Comparison of ENCODE assay signal across 24 mouse cellular contexts in genomic region chr4:63815668-63816067, GRCm38 (mm10). TPM values are rescaled to one million over a fixed set of nuclear protein-coding genes. Genes with fewer than 3 reads are reported as not detected.
A peak's percentile ranks its signal among the peaks of the same experiment; 100 is the strongest.
DNase-seq lines count a peak whose midpoint lies in the region; ATAC-seq and TF ChIP-seq lines count a peak whose summit lies in the region.
"Had no signal": no experiment of that assay in that cellular context is flagged by ENCODE, and none has a peak within 500 bp of the region (broad histone marks: within the 10 kb centered on the region; RNA-seq: fewer than 3 reads in every experiment).

No protein-coding gene starts in this region.

- H3K36me3 ChIP-seq in liver, adult 2 months (ENCODE audit: control insufficient read depth, insufficient read depth, low read length) = no peaks in the 10 kb centered on the region
- H3K36me3 ChIP-seq in liver, embryonic 11.5 days (ENCODE audit: control insufficient read depth, insufficient read depth, low read length) = no peaks in the 10 kb centered on the region
- no peaks in the 10 kb centered on the region for H3K36me3 ChIP-seq in CH12.LX (replicated peaks in 1 of 2; ENCODE audit: control insufficient read depth in 1 of 2, insufficient read depth in 1 of 2, low read length in 1 of 2)
- H3K36me3 ChIP-seq in heart, embryonic 12.5 days = no peaks in the 10 kb centered on the region
- no peaks in the 10 kb centered on the region for H3K36me3 ChIP-seq in hindbrain, embryonic 14.5 days (replicated peaks; ENCODE audit: control insufficient read depth, insufficient read depth)
- H3K36me3 ChIP-seq: embryonic facial prominence, embryonic 15.5 days; forebrain, embryonic 10.5 days; forebrain, embryonic 15.5 days; hindbrain, embryonic 13.5 days had no signal

- ATAC-seq in liver, embryonic 11.5 days (replicated peaks; ENCODE audit: low FRiP score) = no peak
- ATAC-seq in hematopoietic stem cell, adult 5-6 weeks (replicated peaks in 1 of 2; ENCODE audit: insufficient read depth in 1 of 2, low FRiP score in 2 of 2, low TSS enrichment in 1 of 2, low read depth in 1 of 2, poor library complexity in 2 of 2, severe bottlenecking in 2 of 2) = peak; percentile 45 to 70; a peak in 2 of 4 replicates
- no peak for ATAC-seq in heart, embryonic 12.5 days (ENCODE audit: insufficient number of reproducible peaks, low FRiP score)
- no peak for ATAC-seq in hindbrain, embryonic 14.5 days (ENCODE audit: low FRiP score)
- ATAC-seq: forebrain, embryonic 15.5 days had no signal

- DNase-seq in liver, adult 2 months (ENCODE audit: extremely low read depth, low read depth, low spot score) = peak; percentile 34
- no peak for DNase-seq in liver, embryonic 11.5 days (ENCODE audit: low spot score)
- peak; percentile 49 for DNase-seq in CH12.LX (ENCODE audit: extremely low read depth)
- DNase-seq in monocyte, adult 2 months (ENCODE audit: low read depth in 1 of 2, low spot score in 2 of 2) = peak; percentile 8 to 19
- DNase-seq in hindbrain, embryonic 14.5 days (ENCODE audit: low spot score) = no peak
- no peak for DNase-seq in kidney, postnatal 10 days
- DNase-seq: adrenal gland, adult 2 months; adrenal gland, postnatal 25 days; cerebellum, adult 2 months; cerebellum, postnatal 10 days; embryo, embryonic 11 days; gastrocnemius, adult 2 months; gastrocnemius, postnatal 25 days; heart, adult 11 months; heart, postnatal 10 days; heart, postnatal 4 days had no signal

- peak; percentile 77 for TF ChIP-seq EP300 in CH12.LX (IDR thresholded peaks at IDR 0.05; ENCODE audit: low read length)

- H3K4me2 ChIP-seq in liver, embryonic 11.5 days = no peak overlapping the region
- 0 out of 2 replicates have a peak overlapping the region, but pooled peaks have one; percentile 29 for H3K4me2 ChIP-seq in CH12.LX (ENCODE audit: insufficient read depth, low read depth, poor library complexity, severe bottlenecking)
- no peak overlapping the region for H3K4me2 ChIP-seq in heart, embryonic 12.5 days
- no peak overlapping the region for H3K4me2 ChIP-seq in hindbrain, embryonic 14.5 days (replicated peaks)
- H3K4me2 ChIP-seq: embryonic facial prominence, embryonic 15.5 days; forebrain, embryonic 15.5 days; hindbrain, embryonic 13.5 days had no signal

- H3K4me3 ChIP-seq in liver, adult 2 months (ENCODE audit: insufficient read depth, low read depth, low read length) = no peak overlapping the region
- H3K4me3 ChIP-seq in liver, embryonic 11.5 days (ENCODE audit: low read depth, low read length) = no peak overlapping the region
- no peak overlapping the region for H3K4me3 ChIP-seq in CH12.LX (replicated peaks in 1 of 3; ENCODE audit: low read depth in 2 of 3, low read length in 2 of 3, poor library complexity in 1 of 3)
- no peak overlapping the region for H3K4me3 ChIP-seq in heart, embryonic 12.5 days
- H3K4me3 ChIP-seq in hindbrain, embryonic 14.5 days (replicated peaks; ENCODE audit: low read length) = no peak overlapping the region
- H3K4me3 ChIP-seq: embryonic facial prominence, embryonic 15.5 days; erythroblast, embryonic 14.5 days; forebrain, embryonic 10.5 days; forebrain, embryonic 15.5 days; gastrocnemius, adult 2 months; hindbrain, embryonic 13.5 days had no signal

- H3K79me2 ChIP-seq in liver, adult 2 months (ENCODE audit: control insufficient read depth, insufficient read depth, low read length) = no peaks in the 10 kb centered on the region
- no peaks in the 10 kb centered on the region; the same call in 1 of the 2 replicates for H3K79me2 ChIP-seq in CH12.LX (replicated peaks; ENCODE audit: control insufficient read depth, extremely low read depth, insufficient read depth, poor library complexity, severe bottlenecking)

- in situ Hi-C loops in CH12.LX (cut with MboI; ENCODE audit: low pct_ligation_motif_present, low pct_unique_long_range_greater_than_20kb, low sequenced_read_pairs) = no loop called here

- WGBS in liver, adult 2 months = 89% methylated on average over 2 of the region's 2 CpGs
- WGBS in liver, embryonic 11.5 days = 79% methylated on average over 2 of the region's 2 CpGs
- 83% methylated on average over 2 of the region's 2 CpGs for WGBS in heart, embryonic 12.5 days
- WGBS in hindbrain, embryonic 14.5 days = 88% methylated on average over 2 of the region's 2 CpGs

- dilution Hi-C loops in CH12.LX (cut with MboI; ENCODE audit: extremely low pct_ligation_motif_present, extremely low pct_unique_long_range_greater_than_20kb, low sequenced_read_pairs) = no loop called here

- no peak overlapping the region for H3K9ac ChIP-seq in liver, adult 2 months (ENCODE audit: low read depth, low read length)
- no peak overlapping the region for H3K9ac ChIP-seq in liver, embryonic 11.5 days (ENCODE audit: low read depth, low read length)
- H3K9ac ChIP-seq in CH12.LX (ENCODE audit: insufficient read depth, low read depth) = no peak overlapping the region
- no peak overlapping the region for H3K9ac ChIP-seq in heart, embryonic 12.5 days
- no peak overlapping the region for H3K9ac ChIP-seq in hindbrain, embryonic 14.5 days
- H3K9ac ChIP-seq: embryonic facial prominence, embryonic 15.5 days; forebrain, embryonic 15.5 days; hindbrain, embryonic 13.5 days had no signal

- no peak for TF ChIP-seq CTCF in liver, adult 2 months (IDR thresholded peaks at IDR 0.05; ENCODE audit: low read depth, low read length)
- no peak for TF ChIP-seq CTCF in CH12.LX (conservative IDR thresholded peaks at IDR 0.05 in 1 of 2, IDR thresholded peaks at IDR 0.05 in 1 of 2; ENCODE audit: low read depth in 2 of 2, low read length in 2 of 2)

- no peaks in the 10 kb centered on the region for H3K27me3 ChIP-seq in liver, adult 2 months (ENCODE audit: control insufficient read depth, insufficient read depth, low read length)
- H3K27me3 ChIP-seq in liver, embryonic 11.5 days (replicated peaks; ENCODE audit: control insufficient read depth, insufficient read depth, low read length) = no peaks in the 10 kb centered on the region
- H3K27me3 ChIP-seq in CH12.LX (replicated peaks) = no peaks in the 10 kb centered on the region
- no peaks in the 10 kb centered on the region for H3K27me3 ChIP-seq in heart, embryonic 12.5 days (replicated peaks)
- no peaks in the 10 kb centered on the region for H3K27me3 ChIP-seq in hindbrain, embryonic 14.5 days (ENCODE audit: control insufficient read depth, insufficient read depth, low read length)
- H3K27me3 ChIP-seq: embryonic facial prominence, embryonic 15.5 days; forebrain, embryonic 15.5 days; hindbrain, embryonic 13.5 days had no signal

- H3K4me1 ChIP-seq in liver, adult 2 months (ENCODE audit: control insufficient read depth, insufficient read depth, low read length) = no peaks in the 10 kb centered on the region
- H3K4me1 ChIP-seq in liver, embryonic 11.5 days (replicated peaks; ENCODE audit: control insufficient read depth, insufficient read depth, low read length) = no peaks in the 10 kb centered on the region
- H3K4me1 ChIP-seq in CH12.LX (ENCODE audit: control insufficient read depth in 1 of 2, insufficient read depth in 2 of 2) = peaks cover 4 to 18% of the 10 kb centered on the region in 2 experiments; a peak in 3 of 4 replicates
- H3K4me1 ChIP-seq in heart, embryonic 12.5 days (replicated peaks) = no peaks in the 10 kb centered on the region
- no peaks in the 10 kb centered on the region for H3K4me1 ChIP-seq in hindbrain, embryonic 14.5 days (replicated peaks; ENCODE audit: control insufficient read depth, insufficient read depth, low read length)
- H3K4me1 ChIP-seq: embryonic facial prominence, embryonic 15.5 days; forebrain, embryonic 10.5 days; forebrain, embryonic 15.5 days; hindbrain, embryonic 13.5 days had no signal

- TF ChIP-seq RAD21 in CH12.LX (IDR thresholded peaks at IDR 0.05; ENCODE audit: low read depth, low read length) = no peak; the same call in 1 of the 2 replicates

- TF ChIP-seq POLR2A in liver, adult 2 months (IDR thresholded peaks at IDR 0.05; ENCODE audit: extremely low read depth, insufficient read depth, low read length) = no peak
- TF ChIP-seq POLR2A in CH12.LX (IDR thresholded peaks at IDR 0.05; ENCODE audit: low read depth, low read length) = no peak

- H3K27ac ChIP-seq in liver, adult 2 months (replicated peaks; ENCODE audit: insufficient read depth, low read depth, low read length) = no peak overlapping the region
- H3K27ac ChIP-seq in liver, embryonic 11.5 days (ENCODE audit: low read depth, low read length) = no peak overlapping the region
- H3K27ac ChIP-seq in CH12.LX (ENCODE audit: insufficient read depth, low read depth) = no peak overlapping the region
- H3K27ac ChIP-seq in heart, embryonic 12.5 days (ENCODE audit: poor library complexity, severe bottlenecking) = no peak overlapping the region
- H3K27ac ChIP-seq in hindbrain, embryonic 14.5 days = no peak overlapping the region
- H3K27ac ChIP-seq: embryonic facial prominence, embryonic 15.5 days; forebrain, embryonic 10.5 days; forebrain, embryonic 15.5 days; gastrocnemius, adult 2 months; hindbrain, embryonic 13.5 days had no signal

- no peaks in the 10 kb centered on the region for H3K9me3 ChIP-seq in liver, embryonic 11.5 days (ENCODE audit: control insufficient read depth, low read length)
- H3K9me3 ChIP-seq in CH12.LX (replicated peaks; ENCODE audit: low read length) = no peaks in the 10 kb centered on the region
- H3K9me3 ChIP-seq in heart, embryonic 12.5 days (replicated peaks) = no peaks in the 10 kb centered on the region; the same call in none of the 2 replicates
- no peaks in the 10 kb centered on the region for H3K9me3 ChIP-seq in hindbrain, embryonic 14.5 days (ENCODE audit: control insufficient read depth, low read length)
- H3K9me3 ChIP-seq: embryonic facial prominence, embryonic 15.5 days; forebrain, embryonic 10.5 days; forebrain, embryonic 15.5 days; hindbrain, embryonic 13.5 days had no signal

TF ChIP-seq in CH12.LX, 34 proteins besides CTCF, POLR2A, EP300 and RAD21 (continues in another document):
- TF ChIP-seq MAX (IDR thresholded peaks at IDR 0.05; ENCODE audit: low read length) (peak; percentile 48; the same call in 1 of the 2 replicates), GABPA (IDR thresholded peaks at IDR 0.05; ENCODE audit: insufficient replicate concordance, low read depth, low read length) (no peak), SMC3 (IDR thresholded peaks at IDR 0.05; ENCODE audit: low read depth, low read length) (no peak), MEF2A (IDR thresholded peaks at IDR 0.05; ENCODE audit: borderline replicate concordance, low read depth, low read length) (peak; percentile 26; the same call in 1 of the 2 replicates), JUND (conservative IDR thresholded peaks at IDR 0.05; ENCODE audit: low read depth, low read length) (0 out of 2 replicates have a peak, but pooled peaks have one; percentile 28)

RNA-seq across cellular contexts. Expression of gene Tnfsf8, which starts 45.5 kb away (rescaled TPM):
- total RNA-seq in liver, adult 2 months (2014; rRNA removed) = 0.09 and 0.13 TPM in 2 replicates
- 0.02 TPM in 1 of 2 replicates, not detected in the other for polyA plus RNA-seq in liver, adult 2 months (2012; rRNA removed)
- not detected in 2 replicates for polyA plus RNA-seq in liver, embryonic 11.5 days (2014; fragmentation: Nextera tagmentation; extraction: Ambion mirVana)
- 15.6 and 22.8 TPM in 2 replicates for total RNA-seq in CH12.LX (2012; rRNA removed)
- 67.9 and 72.5 TPM in 2 replicates for total RNA-seq in CH12.LX (2014; rRNA removed)
- polyA plus RNA-seq in CH12.LX (2012; ENCODE audit: insufficient read length, low read depth) = 19.4 and 19.8 TPM in 2 replicates
- 1.8 and 3.7 TPM in 2 replicates for total RNA-seq in hematopoietic stem cell, adult 5-6 weeks (2017)
- not detected in 2 replicates for polyA plus RNA-seq in heart, embryonic 12.5 days (2016; fragmentation: Nextera tagmentation; extraction: Ambion mirVana)
- polyA plus RNA-seq in hindbrain, embryonic 14.5 days (2014; fragmentation: Nextera tagmentation; extraction: Ambion mirVana) = 0.09 TPM in 1 of 2 replicates, not detected in the other
- total RNA-seq: adrenal gland, postnatal 25 days; gastrocnemius, adult 2 months; gastrocnemius, postnatal 25 days; heart, postnatal 10 days; heart, postnatal 4 days had no signal
- polyA plus RNA-seq: adrenal gland, adult 2 months; embryonic facial prominence, embryonic 11.5 days; embryonic facial prominence, embryonic 15.5 days; erythroblast, embryonic 14.5 days; forebrain, embryonic 10.5 days had no signal

Comparison
In these comparisons a context has a peak if more than half of its experiments do, and no peak if none do; other contexts are left out.
1. DNase-seq: peak in liver, adult 2 months (single experiment), CH12.LX (single experiment) and monocyte, adult 2 months (2 of 2); none in liver, embryonic 11.5 days (single experiment), hindbrain, embryonic 14.5 days (single experiment) and kidney, postnatal 10 days (single experiment).
2. ATAC-seq: peak in hematopoietic stem cell, adult 5-6 weeks (2 of 2); none in liver, embryonic 11.5 days (single experiment), heart, embryonic 12.5 days (single experiment) and hindbrain, embryonic 14.5 days (single experiment).
3. RNA of gene Tnfsf8, which starts 45.5 kb away (polyA plus RNA-seq): 19.4 to 19.8 TPM in CH12.LX; 0.02 TPM in liver, adult 2 months, not detected in liver, embryonic 11.5 days, not detected in heart, embryonic 12.5 days and 0.09 TPM in hindbrain, embryonic 14.5 days; every median in the first group is over 10 times any median in the second.